Mouse (Mus musculus) cerebellum, adult 9-11 months (tissue): Measurements from ENCODE around the gene Gdpd2.
A peak's percentile ranks its signal among the peaks of the same experiment; 100 is the strongest.

Experiments used
- DNase-seq: peaks from one replicate; pipeline ENCODE4 v3.0.0; 2022

Gene Gdpd2

GRCm38 (mm10) chrX:100778397-100778796 lies 48.7 kb downstream of the Gdpd2 start:
- DNase-seq = peak; percentile 6
